Mouse (Mus musculus) cerebellum, postnatal 4 days (tissue): ENCODE data around the gene Agk.

Experiments used
- DNase-seq, 2 experiments: peaks; one replicate each; pipeline ENCODE4 v3.0.0; 2022; ENCODE audit warnings: low spot score in 2 of 2, mixed read lengths in 1 of 2

Gene Agk

GRCm38 (mm10) chr6:40324897-40325841 lies at the start of gene Agk:
Agk (plus strand) TSS chr6:40325172.
- peak; percentile 50 to 75 for DNase-seq

DNA sequence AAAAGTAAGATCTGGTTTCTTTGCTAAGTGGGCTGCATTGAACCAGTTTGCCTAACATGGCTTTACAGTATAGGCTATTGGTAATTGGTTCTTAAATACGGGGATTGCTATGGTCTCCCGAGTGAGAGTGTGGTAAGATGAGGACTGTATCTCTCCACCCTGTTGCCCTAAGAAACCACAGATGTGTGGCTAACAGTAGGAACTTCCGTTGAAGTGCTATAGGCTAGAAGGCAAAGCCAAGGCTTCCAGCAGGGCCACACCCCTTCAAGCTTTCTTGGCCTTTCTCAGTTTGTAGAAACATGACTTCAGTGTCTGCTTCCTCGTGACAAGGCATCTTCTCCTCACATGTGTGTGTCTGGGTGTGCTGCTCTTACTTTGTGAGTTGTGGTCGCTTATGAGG lies 24.3 kb upstream of the Agk start:
- DNase-seq = no peak

- peak; percentile 63 to 78 for DNase-seq
Measured at GRCm38 (mm10) chr6:40303379-40303778, 21.6 kb upstream of the Agk start.

GRCm38 (mm10) chr6:40304972-40305371 lies 20.0 kb upstream of the Agk start:
- DNase-seq = no peak

DNA sequence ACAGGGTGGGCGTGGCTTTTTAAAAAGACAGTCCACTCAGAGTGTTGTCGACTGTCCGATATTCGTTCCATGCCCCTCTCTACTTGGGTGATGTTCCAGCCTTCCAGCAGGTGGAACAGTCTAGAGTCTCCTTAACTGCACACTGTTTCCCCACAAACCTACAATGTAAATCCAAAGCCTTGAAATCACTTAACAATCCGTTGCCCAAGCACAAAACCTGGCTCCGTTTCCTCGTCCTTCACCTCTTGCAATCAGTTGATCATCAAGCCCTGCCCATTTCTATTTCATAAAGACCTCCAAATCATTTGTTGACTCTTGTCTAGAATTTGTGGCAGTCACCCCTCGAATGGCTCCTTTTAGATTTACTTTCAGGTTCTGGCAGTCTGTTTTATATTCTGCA lies 1.4 kb downstream of the Agk start:
- DNase-seq = no peak

DNA sequence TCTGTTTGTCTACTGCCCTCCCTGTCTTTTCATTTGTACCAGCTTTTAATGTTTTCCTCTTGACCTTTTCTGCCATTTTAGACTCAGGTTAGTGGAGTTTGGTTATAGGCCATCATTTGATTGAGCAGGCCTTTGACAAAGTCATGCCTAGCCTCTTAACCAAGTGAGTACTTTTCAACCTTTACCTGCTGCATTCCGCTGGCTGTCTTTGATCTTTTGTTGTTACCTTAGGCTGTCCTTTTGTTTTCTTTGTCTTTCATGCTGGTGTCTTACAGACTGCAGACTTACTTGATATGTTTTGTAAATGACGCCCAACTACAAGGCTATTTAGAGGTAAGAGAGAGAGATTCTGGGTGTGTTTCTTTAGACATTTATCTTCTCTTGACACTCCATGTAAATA lies 8.5 kb downstream of the Agk start:
- DNase-seq = no peak

- DNase-seq = no peak
Measured at GRCm38 (mm10) chr6:40336735-40337731, 12.1 kb downstream of the Agk start.

DNA sequence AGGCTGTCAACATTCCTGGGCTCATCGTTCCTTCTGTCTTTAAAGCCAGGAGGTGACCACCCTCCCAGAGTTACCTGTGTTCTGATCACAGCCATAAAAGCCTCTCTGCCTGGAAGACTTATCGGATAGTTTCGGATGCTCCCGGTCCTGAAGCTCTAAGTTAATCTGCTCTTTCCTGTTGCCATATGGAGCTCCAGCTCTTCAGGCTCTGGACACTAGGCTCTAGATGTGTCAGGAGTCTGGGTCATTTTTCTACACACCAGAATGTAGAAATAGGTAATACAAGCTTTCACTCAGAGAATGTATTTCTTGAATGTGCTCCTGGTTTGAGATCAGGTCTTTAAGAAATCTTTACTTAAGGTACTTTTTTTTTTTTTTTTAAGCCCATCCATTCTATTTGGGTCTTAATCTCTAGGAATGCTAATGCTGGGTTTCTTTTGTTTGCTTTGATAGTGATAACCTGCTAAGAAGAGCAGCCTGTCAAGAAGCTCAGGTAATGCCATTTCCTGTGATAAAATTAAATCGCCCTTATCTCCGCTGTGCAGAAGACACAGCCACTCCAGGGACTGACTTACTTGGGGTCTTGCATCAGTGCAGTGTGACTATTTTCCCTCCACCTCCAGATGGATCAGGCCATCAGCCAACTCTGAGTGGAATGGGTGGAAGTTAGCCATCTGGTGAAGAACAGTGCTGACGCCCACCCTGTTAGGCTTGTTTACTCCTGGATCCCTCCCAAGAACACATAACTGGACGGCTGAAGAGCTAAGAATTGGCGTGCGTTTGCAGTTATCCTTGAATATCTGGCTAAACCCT lies 22.2 kb downstream of the Agk start:
- peak in 1 of 2 experiments; percentile 64 for DNase-seq

GRCm38 (mm10) chr6:40347772-40348111 lies 22.8 kb downstream of the Agk start:
- no peak for DNase-seq

DNA sequence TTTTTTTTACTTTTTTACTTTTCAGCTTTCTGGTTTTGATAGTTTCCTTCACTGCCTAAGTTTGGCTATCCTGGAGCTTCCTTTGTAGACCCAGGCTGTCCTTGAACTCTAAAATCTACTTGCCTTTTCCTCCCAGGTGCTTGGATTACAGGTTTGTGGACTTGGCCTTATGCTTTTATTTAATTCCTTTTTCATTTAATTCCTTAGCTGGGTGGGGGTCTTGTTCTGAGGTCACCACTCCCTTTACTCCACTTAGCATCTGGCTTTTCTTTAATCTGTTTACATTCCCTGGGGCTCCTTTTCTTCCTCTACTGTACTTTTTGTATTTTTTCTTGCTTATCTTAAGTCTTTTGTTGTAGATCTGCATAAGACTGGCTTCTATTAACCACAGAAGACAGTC lies 25.1 kb downstream of the Agk start:
- no peak for DNase-seq

GRCm38 (mm10) chr6:40350856-40351255 lies 25.9 kb downstream of the Agk start:
- no peak for DNase-seq

GRCm38 (mm10) chr6:40353360-40353759 lies 28.4 kb downstream of the Agk start:
- DNase-seq = no peak

- no peak for DNase-seq
Measured at GRCm38 (mm10) chr6:40371031-40371430, 46.1 kb downstream of the Agk start.

GRCm38 (mm10) chr6:40380181-40380580 lies 55.2 kb downstream of the Agk start:
- no peak for DNase-seq

- no peak for DNase-seq
Measured at GRCm38 (mm10) chr6:40381908-40382307, 56.9 kb downstream of the Agk start.

- no peak for DNase-seq
Measured at GRCm38 (mm10) chr6:40385682-40386081, 60.7 kb downstream of the Agk start.

GRCm38 (mm10) chr6:40388660-40389059 lies 63.7 kb downstream of the Agk start:
- DNase-seq = no peak

DNA sequence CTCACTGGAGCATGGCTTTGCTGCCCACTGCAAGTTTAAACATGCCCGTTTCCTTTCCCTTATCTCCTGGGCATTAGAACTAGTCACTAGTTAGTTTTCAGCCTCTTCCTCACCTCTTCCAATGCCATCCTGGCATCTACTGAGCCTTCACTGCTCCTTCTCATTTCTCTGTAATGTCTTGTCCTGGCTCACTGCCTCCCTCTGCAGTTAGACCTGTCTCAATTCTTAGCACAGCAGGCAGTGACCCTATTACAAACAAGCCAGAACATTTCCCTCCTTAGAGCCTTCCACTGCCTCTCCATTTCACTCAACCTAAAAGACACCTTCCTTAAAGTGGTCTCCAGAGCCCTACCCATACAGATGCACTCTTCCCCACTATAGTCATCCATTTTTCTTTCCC lies 66.0 kb downstream of the Agk start:
- DNase-seq = no peak

DNA sequence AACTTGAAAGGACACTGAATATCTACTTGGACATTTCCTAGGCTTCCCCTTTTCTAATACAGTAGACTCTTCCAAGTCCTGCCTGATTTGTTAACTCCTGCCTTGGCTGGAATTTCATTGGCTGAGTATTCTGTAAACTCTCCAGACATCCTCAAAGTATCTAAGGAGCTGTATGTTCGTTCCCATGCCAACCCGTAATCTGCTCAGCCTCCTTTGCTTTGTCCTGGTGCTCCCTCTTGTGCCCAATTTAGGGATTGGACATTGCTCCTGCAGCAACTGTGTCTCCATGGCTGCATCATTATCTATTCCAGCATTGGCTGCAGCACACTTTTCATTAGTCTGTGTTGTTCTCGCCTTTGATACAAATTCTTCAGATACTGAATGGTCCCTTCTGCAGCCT lies 68.2 kb downstream of the Agk start:
- peak; percentile 68 to 85 for DNase-seq

- DNase-seq = no peak
Measured at GRCm38 (mm10) chr6:40402031-40402430, 77.1 kb downstream of the Agk start.

- no peak for DNase-seq
Measured at GRCm38 (mm10) chr6:40403640-40404285, 78.8 kb downstream of the Agk start.
